Mouse (Mus musculus) inflammation-experienced regulatory T-cells, adult 6 months (primary cell): ENCODE data around the gene Zfp599. TPM values are rescaled to one million over a fixed set of nuclear protein-coding genes. Genes with fewer than 3 reads are reported as not detected.
A peak's percentile ranks its signal among the peaks of the same experiment; 100 is the strongest.
"Not testable (repeated sequence)": the region's sequence is repeated elsewhere in the genome, so short reads cannot be mapped to it uniquely, and the experiment has no call there.

Experiments used
- ATAC-seq: one replicate; pipeline ENCODE4 v1.8.0; 2017
- polyA plus RNA-seq, 3 experiments: library from polyadenylated mRNA; unstranded; fragments of 100-300 nt; shearing (Covaris generic); gene quantifications; one replicate each; pipeline ENCODE4 v1.2.1; 2017

Zfp599 gene
- polyA plus RNA-seq: 1 to 10 TPM; 5.2 to 8.8 (median 7.8) TPM

- peak; percentile 99 for ATAC-seq
Measured at GRCm38 (mm10) chr9:22259184-22260091, at the start of gene Zfp599. Gene Zfp599 (minus strand): TSS chr9:22259895.

GRCm38 (mm10) chr9:22307920-22308262 lies 48.2 kb upstream of the Zfp599 start:
- ATAC-seq: peak; percentile 26

DNA sequence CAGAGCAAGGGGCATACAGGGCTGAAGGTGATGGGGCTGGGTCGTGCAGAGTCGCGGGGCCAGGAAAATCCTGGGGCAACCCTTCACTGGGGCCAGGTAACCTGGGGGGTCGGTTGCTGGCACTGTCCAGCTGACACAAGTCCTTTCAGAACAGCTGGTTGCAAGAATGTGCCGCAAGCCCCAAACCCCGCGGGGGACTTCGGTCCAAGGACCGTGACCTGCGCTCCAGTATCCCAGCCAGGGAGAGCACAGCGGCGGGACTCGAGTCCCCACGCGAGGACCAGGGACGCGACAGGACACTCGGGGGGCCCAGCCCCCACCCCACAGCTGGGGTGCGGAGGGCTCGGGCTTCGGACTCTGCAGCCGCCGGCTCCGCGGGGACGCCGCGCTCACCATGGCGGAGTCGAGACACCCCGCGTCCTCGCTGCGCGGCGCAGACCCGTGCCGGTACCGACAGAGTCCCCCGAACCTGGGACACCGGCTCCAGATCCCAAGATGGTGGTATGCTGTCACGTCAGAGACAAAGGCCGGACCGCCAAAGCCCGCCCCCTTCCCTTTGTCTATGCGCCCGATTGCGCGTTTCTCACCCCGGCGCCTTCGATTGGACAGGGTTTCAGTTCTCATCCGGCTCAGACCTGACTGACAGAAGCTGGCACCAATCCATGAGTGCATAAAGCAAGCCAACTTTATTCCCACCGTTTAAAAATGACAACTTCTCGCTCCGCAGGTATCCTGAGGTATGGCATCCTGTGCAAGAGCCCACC lies 47.6 kb upstream of the Zfp599 start, which contains the start of gene Zfp810:
Gene Zfp810, minus strand, starts transcription at position 493 of the 764 bp plus-strand sequence.
- ATAC-seq: peak; percentile 99

DNA sequence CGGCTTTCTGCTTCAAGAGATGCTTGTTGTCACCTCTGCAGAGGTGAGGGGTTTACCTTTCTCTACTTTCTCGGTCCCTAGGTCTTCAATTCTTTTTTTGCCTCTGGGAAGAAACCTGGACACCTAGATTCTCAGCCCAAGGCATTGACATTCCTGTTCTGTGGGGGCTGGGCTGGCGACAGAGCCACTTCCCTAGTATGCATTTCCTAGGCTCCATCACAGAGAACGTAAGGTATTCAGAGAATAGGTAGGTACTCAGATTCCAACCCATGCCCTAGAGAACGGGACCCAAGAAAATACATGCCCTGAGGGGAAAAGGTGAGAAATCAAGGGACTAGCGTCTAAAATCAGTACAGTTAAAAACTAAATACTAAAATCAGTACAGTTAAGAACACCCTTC lies 47.0 kb upstream of the Zfp599 start:
- no peak for ATAC-seq

- no peak for ATAC-seq
Measured at GRCm38 (mm10) chr9:22302199-22302598, 42.5 kb upstream of the Zfp599 start.

GRCm38 (mm10) chr9:22278733-22279132 lies 19.0 kb upstream of the Zfp599 start:
- ATAC-seq: no peak

GRCm38 (mm10) chr9:22268886-22269285 lies 9.2 kb upstream of the Zfp599 start:
- ATAC-seq: no peak

- no peak for ATAC-seq
Measured at GRCm38 (mm10) chr9:22262611-22263010, 2.9 kb upstream of the Zfp599 start.

- ATAC-seq: no peak
Measured at GRCm38 (mm10) chr9:22261594-22261993, 1.9 kb upstream of the Zfp599 start.

- no peak for ATAC-seq
Measured at GRCm38 (mm10) chr9:22260092-22260422, 362 bp upstream of the Zfp599 start.

DNA sequence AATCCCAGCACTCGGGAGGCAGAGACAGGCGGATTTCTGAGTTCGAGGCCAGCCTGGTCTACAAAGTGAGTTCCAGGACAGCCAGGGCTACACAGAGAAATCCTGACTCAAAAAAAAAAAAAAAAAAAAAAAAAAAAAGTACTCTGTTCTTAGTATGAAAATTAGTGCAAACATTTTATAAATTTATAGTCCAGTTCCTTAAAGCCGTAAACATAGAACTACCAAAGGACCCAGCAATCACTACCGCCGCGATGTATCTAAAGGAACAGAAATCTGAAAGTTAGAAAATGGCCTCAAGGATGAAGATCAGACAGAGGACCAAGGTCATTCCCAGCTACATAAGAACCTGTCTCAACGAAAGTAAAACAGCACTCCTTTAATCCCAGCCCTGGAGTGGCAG lies 911 bp downstream of the Zfp599 start:
- ATAC-seq: no peak

- ATAC-seq: no peak
Measured at GRCm38 (mm10) chr9:22256579-22256978, 3.1 kb downstream of the Zfp599 start.

GRCm38 (mm10) chr9:22244242-22244641 lies 15.5 kb downstream of the Zfp599 start:
- ATAC-seq: no peak

GRCm38 (mm10) chr9:22240001-22240400 lies 19.7 kb downstream of the Zfp599 start:
- no peak for ATAC-seq

DNA sequence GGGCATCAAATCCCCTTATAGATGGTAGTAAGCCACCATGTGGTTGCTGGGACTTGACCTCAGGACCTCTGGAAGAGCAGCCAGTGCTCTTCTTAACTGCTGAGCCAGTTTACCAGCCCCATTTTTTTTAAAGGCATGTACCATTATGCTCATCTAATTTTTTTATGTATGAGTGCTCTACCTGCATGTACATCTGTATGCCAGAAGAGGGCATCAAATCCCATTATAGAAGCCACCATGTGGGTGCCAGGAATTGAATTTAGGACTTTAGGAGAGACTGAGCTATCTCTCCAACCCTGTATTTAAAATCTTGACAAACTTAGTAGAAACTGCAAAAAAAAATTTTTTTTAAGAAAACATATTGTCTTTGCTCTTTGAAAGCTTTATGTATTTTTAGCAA lies 29.1 kb downstream of the Zfp599 start:
- ATAC-seq: no peak

DNA sequence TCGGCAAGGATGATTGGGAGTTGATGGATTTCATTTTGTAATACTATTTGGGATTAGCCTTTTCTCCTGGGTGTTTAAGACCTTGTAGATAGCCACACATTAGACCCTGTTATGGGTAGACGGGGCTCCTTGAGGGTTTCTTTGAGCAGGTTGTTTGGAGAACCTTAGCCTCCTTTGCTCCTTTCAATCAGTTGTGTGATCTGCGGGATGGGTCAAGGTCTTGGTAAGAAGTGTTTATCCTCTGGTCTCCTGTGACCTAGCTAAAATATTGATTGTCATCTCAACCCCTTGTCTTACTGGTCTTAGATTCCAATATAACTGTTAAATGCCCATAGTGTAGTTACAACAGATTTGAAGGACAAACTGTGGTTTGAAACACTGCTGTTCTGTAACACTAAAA lies 29.6 kb downstream of the Zfp599 start:
- ATAC-seq: no peak

GRCm38 (mm10) chr9:22229386-22230026 lies 30.2 kb downstream of the Zfp599 start:
- ATAC-seq: no peak

- ATAC-seq: no peak
Measured at GRCm38 (mm10) chr9:22226846-22227245, 32.8 kb downstream of the Zfp599 start.

DNA sequence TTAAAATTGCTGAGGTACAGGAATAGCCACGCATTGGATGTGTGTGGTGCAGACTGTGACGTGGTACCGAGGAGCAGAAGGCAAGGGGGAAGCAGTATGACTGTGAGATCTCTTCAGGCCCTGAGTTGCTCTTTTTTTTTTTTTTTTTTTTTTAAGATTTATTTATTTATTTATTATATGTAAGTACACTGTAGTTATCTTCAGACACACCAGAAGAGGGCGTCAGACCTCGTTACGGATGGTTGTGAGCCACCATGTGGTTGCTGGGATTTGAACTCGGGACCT lies 33.4 kb downstream of the Zfp599 start:
- ATAC-seq: not testable (repeated sequence)

GRCm38 (mm10) chr9:22225581-22226388 lies 33.9 kb downstream of the Zfp599 start, which contains the start of gene Zfp809:
Gene Zfp809 (plus strand): TSS chr9:22225714.
- peak; percentile 95 for ATAC-seq

- ATAC-seq: peak; percentile 32
Measured at GRCm38 (mm10) chr9:22224536-22225503, 34.9 kb downstream of the Zfp599 start.
